Mouse (Mus musculus) olfactory bulb, adult 2 months (tissue): ENCODE measurements around the gene Fgl2. TPM values are rescaled to one million over a fixed set of nuclear protein-coding genes. Genes with fewer than 3 reads are reported as not detected.

Experiments used
- H3K27ac ChIP-seq: fragments of 200-500 bp; 2 replicates; pipeline ENCODE4 v1.5.1; 2012; ENCODE audit warnings: low read depth, low read length; ENCODE audit not compliant: insufficient read depth
- H3K4me1 ChIP-seq: fragments of 200-500 bp; 2 replicates; pipeline ENCODE4 v1.6.1; 2012; ENCODE audit warnings: low read length; ENCODE audit not compliant: control insufficient read depth, insufficient read depth
- H3K4me3 ChIP-seq: fragments of 200-500 bp; 2 replicates; pipeline ENCODE4 v1.5.1; 2012; ENCODE audit warnings: mild to moderate bottlenecking, low read depth, low read length, moderate library complexity; ENCODE audit not compliant: insufficient read depth
- CTCF ChIP-seq: fragments of 200-500 bp; IDR thresholded peaks from 2 replicates; pipeline ENCODE4 v1.5.1; 2012; ENCODE audit warnings: low read depth, mild to moderate bottlenecking, low read length, moderate library complexity; ENCODE audit not compliant: insufficient read depth
- POLR2A ChIP-seq: fragments of 200-500 bp; IDR thresholded peaks from 2 replicates; pipeline ENCODE4 v1.6.1; 2012; ENCODE audit warnings: mild to moderate bottlenecking, low read depth, low read length, moderate library complexity; ENCODE audit not compliant: insufficient read depth
- WGBS: fragments of 180-500 bp; shearing (Covaris S2); methylation state at CpG from one replicate; pipeline ENCODE4 v1.1.7; 2018; 5-methylcytosine and 5-hydroxymethylcytosine counted together
- polyA plus RNA-seq: library from polyadenylated mRNA; stranded (reverse); fragments of >200 nt; gene quantifications from 2 replicates; pipeline ENCODE4 v1.2.4, GENCODE M21; 2012; ENCODE audit warnings: low replicate concordance; ENCODE audit not compliant: missing spikeins, insufficient read depth, insufficient read length

The Fgl2 gene
- polyA plus RNA-seq, 1 experiment, result not detected

DNA sequence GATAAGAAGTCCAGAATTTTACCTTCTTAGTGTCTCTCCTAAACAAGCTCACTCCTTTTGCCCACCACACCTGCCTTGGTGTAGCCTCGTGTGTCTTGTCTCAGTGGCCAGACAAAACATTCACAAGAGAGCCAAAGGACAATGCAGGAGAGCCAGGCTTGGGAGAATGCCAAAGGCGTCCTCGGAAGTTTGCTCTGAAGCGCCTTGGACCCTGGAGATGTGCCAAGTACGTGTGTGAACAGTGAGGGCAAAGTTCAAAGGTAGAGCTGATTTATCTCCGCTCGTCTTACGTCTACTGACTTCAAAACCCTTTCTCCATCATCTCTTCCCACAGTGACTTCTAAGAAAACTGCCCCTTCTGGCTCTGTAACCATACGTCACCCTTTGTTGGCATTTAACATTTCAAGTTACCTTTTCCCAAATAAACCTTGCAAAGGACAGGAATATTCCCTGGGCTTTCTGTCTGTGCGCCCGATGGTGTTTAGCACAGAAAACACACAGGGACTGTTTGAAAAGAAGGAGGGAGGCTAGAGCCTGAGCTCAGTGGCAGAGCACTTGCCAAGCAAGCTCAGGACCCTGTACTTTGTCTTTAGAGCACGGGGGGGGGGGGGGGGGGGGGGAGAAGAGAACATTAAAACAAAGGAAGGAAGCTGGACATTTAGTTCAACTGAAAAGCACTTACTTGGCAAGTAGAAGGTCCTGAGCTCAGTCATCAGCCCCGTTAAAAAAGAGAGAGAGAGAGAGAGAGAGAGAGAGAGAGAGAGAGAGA, 19.4 kb downstream of the Fgl2 start:
- no peak overlapping the region for H3K4me3 ChIP-seq
- H3K4me1 ChIP-seq, result no peaks in the 10 kb centered on the region
- H3K27ac ChIP-seq, result no peak overlapping the region
- TF ChIP-seq CTCF, result no peak
- TF ChIP-seq POLR2A, result no peak
- 48% methylated on average over 13 of the region's 13 CpGs for WGBS

DNA sequence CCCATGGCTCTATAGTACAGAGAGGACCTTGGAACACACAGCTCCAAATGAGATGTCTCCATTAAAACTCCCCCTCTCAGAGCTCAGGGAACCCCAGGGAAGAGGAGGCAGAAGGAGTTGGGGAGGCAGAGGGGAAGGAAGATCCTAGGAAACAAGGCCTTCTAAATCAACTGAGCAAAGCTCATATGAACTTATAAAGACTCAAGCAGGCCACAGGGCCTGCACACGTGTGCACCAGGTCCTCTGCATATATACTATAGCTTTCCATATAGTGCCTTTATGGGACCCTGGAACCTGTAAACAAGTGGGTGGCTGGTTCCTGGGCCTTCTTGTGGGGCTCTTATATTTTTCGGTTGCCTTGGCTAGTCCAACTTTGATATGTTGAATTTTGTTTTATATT, 22.1 kb downstream of the Fgl2 start:
- no peak overlapping the region for H3K27ac ChIP-seq
- no peaks in the 10 kb centered on the region for H3K4me1 ChIP-seq
- TF ChIP-seq CTCF, result no peak
- TF ChIP-seq POLR2A, result no peak
- H3K4me3 ChIP-seq, result no peak overlapping the region
- WGBS, result 74% methylated on average over 2 of the region's 2 CpGs

DNA sequence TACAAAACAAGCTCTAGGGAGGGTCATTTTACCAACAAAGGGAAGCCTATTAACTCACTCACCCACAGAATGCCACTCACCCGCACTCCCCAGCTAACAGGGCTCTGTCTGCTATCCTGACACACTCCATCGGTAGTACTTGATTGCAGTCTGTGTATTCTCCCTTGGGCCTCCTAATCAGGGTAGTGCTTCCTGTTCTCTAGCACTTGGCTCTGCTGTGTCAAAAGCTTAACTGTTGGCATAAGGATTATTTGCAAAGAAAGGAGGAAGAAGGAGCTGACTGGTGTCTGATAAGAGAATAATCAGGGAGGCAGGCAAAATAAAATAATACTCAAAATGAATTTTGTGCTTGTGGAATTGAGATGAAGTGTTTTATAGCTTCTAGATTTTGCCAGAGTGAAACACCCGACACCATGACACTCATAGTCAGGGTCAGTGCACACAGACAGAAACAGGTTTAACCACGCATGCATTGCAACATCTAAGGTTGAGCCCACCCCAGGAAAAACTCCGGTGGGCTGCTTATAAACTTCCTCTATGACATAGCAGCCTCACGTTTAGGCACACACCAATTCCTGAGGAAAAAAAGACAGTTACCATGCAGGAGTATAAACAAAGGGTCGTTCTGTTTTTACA, 22.9 kb downstream of the Fgl2 start:
- no peak for TF ChIP-seq CTCF
- no peak for TF ChIP-seq POLR2A
- Histone ChIP-seq H3K4me1 (no peaks in the 10 kb centered on the region), H3K4me3 (no peak overlapping the region), H3K27ac (no peak overlapping the region)
- 65% methylated on average over 7 of the region's 7 CpGs for WGBS

DNA sequence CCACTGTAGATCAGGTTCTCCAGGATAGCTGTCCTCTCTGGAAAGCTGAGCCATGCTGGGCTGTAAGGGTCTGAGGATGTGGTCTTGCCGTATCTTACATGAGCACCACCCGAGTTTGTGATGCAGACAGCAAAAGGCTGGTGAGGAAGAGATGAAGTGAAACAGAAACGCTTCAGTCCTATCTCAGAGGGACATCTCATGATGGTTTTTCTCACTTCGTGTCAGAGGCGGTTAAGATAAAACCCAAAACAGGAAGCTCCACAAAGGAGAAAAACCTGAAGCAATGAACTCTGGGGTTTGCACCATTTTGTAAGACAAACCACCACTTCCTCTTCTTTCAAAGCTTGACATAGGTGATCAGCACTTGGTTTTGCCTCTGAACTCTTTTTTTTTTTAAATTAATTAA, 38.8 kb downstream of the Fgl2 start:
- 92% methylated on average over 5 of the region's 5 CpGs for WGBS
- Histone ChIP-seq H3K4me3 (no peak overlapping the region), H3K27ac (no peak overlapping the region), H3K4me1 (no peaks in the 10 kb centered on the region)
- TF ChIP-seq POLR2A (no peak), CTCF (no peak)

DNA sequence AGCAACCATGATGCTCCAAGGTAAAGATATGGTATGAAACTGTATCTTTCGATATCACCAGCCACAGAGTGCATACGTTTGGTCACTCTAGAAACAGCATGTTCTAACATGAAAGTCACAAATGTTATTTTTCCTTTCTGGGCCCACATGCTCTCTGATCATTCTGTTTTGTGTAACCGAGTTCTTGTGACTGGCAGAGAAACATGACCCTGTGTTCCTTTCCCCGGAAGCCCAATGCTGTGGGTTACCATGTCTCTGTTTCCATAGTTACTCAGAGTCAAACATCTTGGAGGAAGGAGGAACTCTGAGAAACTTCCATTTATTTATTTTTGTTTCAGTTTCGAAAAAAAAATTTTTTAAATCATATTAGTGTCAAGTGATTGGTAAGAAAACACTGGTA, 39.6 kb downstream of the Fgl2 start:
- TF ChIP-seq CTCF, result no peak
- no peak for TF ChIP-seq POLR2A
- no peak overlapping the region for H3K27ac ChIP-seq
- H3K4me3 ChIP-seq, result no peak overlapping the region
- H3K4me1 ChIP-seq, result no peaks in the 10 kb centered on the region
- WGBS, result 74% methylated on average over 5 of the region's 5 CpGs

DNA sequence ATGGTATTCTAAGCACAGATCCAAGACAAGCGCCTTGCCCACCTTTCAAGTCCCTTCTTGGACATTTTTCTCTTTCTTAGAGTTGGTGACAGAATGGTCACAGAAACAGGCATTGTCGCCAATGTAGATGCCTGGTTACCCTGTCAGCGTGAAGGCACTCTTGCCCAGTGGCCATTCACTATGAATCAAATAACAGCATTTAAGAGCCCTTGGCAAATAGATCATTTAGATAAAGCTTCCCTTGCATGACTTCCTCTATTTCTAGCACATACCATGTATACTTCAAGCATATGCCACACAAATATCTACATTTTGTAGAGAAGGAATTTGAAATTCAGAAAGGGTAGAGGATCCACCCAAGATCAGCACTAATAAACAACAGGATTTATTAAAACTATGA, 40.9 kb downstream of the Fgl2 start:
- no peaks in the 10 kb centered on the region for H3K4me1 ChIP-seq
- 90% methylated on average over 3 of the region's 3 CpGs for WGBS
- TF ChIP-seq CTCF (no peak), POLR2A (no peak)
- H3K27ac ChIP-seq, result no peak overlapping the region
- no peak overlapping the region for H3K4me3 ChIP-seq

DNA sequence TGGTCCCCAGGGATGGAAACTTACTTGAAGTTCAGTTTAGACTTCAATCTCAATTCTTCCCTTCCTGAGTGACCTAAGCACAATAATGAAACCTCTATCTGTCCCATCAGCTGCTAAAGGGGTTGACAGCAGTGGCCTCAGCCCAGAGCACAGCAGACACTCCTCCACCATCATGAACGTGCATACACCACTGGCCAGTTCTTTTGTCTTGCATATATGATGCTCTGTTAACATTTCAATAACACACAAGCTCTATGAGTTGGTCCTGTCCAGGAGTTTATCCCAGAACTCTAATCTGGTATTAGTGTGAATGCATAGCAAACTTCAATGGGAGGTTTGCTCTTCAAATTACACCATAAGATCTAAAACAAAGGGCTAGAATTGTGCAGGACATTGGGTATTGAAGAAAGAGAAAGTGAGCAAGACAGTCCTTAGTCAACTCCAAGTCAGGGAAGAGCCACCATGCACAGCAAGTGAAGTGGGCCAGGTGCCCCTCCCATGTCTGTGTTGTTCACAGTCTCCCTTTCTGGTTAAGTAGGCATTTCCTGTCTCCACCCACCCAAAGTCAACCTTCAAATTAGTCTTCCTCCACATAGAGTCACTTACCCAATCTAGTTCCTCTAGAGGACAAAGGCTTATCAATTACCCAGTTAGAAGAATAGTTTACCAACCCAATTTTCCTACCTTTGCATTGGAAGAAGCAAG, 41.8 kb downstream of the Fgl2 start:
- Histone ChIP-seq H3K4me1 (no peaks in the 10 kb centered on the region), H3K27ac (no peak overlapping the region), H3K4me3 (no peak overlapping the region)
- no peak for TF ChIP-seq POLR2A
- TF ChIP-seq CTCF, result no peak
- 64% methylated on average over 1 of the region's 1 CpGs for WGBS

DNA sequence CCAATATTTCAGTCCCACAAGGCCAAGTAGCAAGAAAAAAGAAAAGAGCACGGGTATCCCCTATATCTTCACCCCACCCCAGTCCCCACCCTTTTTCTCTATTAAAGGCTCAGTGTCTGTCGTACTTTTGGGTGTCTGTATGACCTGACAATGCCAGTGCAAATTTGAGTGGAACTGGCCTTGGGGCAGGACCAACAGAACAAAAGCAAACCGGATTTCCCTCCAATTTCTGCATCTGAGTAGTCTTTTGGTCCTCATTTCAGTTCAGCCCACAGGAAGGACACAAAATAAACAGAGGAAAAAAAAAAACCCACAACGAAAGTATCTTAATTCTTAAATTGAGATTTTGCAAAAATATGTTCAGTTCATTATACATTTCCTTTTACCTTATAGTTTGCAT, 46.2 kb downstream of the Fgl2 start:
- TF ChIP-seq CTCF (no peak), POLR2A (no peak)

DNA sequence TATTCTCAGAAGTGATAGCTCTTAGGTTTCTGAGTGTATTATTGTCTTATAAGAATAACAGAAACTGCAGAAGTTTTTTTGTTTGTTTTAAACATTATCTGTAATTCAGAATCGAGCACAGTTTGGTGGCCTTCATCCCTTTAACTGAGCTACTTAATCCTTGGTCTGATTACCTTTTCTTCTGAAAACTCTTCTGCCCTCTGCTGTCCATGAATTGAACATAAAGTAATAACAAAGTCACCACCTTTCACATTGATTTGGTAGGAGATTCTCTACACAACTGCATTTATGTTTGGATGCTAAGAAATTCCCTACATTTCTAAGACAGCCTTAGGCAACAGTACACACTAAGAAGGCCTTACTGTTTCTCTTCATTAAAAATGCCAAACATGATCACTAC, 48.2 kb downstream of the Fgl2 start:
- TF ChIP-seq CTCF, result no peak
- TF ChIP-seq POLR2A, result no peak
- H3K4me1 ChIP-seq, result 0 out of 2 replicates have a peak, but pooled peaks cover 3% of the 10 kb centered on the region
- 11% methylated on average over 1 of the region's 1 CpGs for WGBS
- H3K4me3 ChIP-seq, result no peak overlapping the region
- H3K27ac ChIP-seq, result no peak overlapping the region

More for the DNA sequence above, 46.2 kb downstream of the Fgl2 start:
- no peaks in the 10 kb centered on the region for H3K4me1 ChIP-seq
- no peak overlapping the region for H3K27ac ChIP-seq
- H3K4me3 ChIP-seq, result no peak overlapping the region
- WGBS, result 73% methylated on average over 4 of the region's 4 CpGs
